Mouse (Mus musculus) bone marrow, adult 2 months (tissue): Measurements from ENCODE around the gene Cntn3.

Experiments
- CTCF ChIP-seq: fragments of 200-500 bp; IDR thresholded peaks from 2 replicates; pipeline ENCODE4 v1.5.1; 2011; ENCODE audit warnings: low read length, control low read depth; ENCODE audit not compliant: control insufficient read depth, insufficient read depth
- POLR2A ChIP-seq: fragments of 200-500 bp; IDR thresholded peaks from 2 replicates; pipeline ENCODE4 v1.6.1; 2011; ENCODE audit warnings: low read depth, mild to moderate bottlenecking, control low read depth, low read length, borderline replicate concordance; ENCODE audit not compliant: control insufficient read depth

GRCm38 (mm10) chr6:102523037-102523436, 49.9 kb downstream of the Cntn3 start:
- TF ChIP-seq POLR2A (no peak), CTCF (no peak)
